Mouse (Mus musculus) forebrain, embryonic 13.5 days (tissue): ENCODE measurements around the gene Abhd12b. TPM values are rescaled to one million over a fixed set of nuclear protein-coding genes. Genes with fewer than 3 reads are reported as not detected.
"Not testable (repeated sequence)": the region's sequence is repeated elsewhere in the genome, so short reads cannot be mapped to it uniquely, and the experiment has no call there.

ENCODE experiments used
- ATAC-seq: fragments of 200-750 bp; cut with Nextera tagmentation; 2 replicates; pipeline ENCODE4 v1.8.0; 2017
- H3K27ac ChIP-seq: fragments of 300-500 bp; sonication (generic); 2 replicates; pipeline ENCODE4 v1.5.1; 2015; ENCODE audit warnings: inconsistent platforms, mild to moderate bottlenecking, moderate library complexity
- H3K27me3 ChIP-seq: fragments of 300-500 bp; sonication (generic); 2 replicates; pipeline ENCODE4 v1.6.1; 2015; ENCODE audit warnings: mild to moderate bottlenecking, inconsistent platforms
- H3K36me3 ChIP-seq: fragments of 300-500 bp; sonication (generic); 2 replicates; pipeline ENCODE4 v1.6.1; 2015; ENCODE audit warnings: mild to moderate bottlenecking, inconsistent platforms; ENCODE audit not compliant: poor library complexity, severe bottlenecking
- H3K4me1 ChIP-seq: fragments of 300-500 bp; sonication (generic); 2 replicates; pipeline ENCODE4 v1.6.1; 2015; ENCODE audit warnings: inconsistent platforms
- H3K4me2 ChIP-seq: fragments of 300-500 bp; sonication (generic); 2 replicates; pipeline ENCODE4 v1.6.1; 2015; ENCODE audit warnings: inconsistent platforms, mild to moderate bottlenecking, moderate library complexity
- H3K4me3 ChIP-seq: fragments of 300-500 bp; sonication (generic); 2 replicates; pipeline ENCODE4 v1.5.1; 2015; ENCODE audit warnings: mild to moderate bottlenecking, inconsistent platforms
- H3K9ac ChIP-seq: fragments of 300-500 bp; sonication (generic); 2 replicates; pipeline ENCODE4 v1.6.1; 2015; ENCODE audit warnings: mild to moderate bottlenecking, inconsistent platforms
- H3K9me3 ChIP-seq: fragments of 300-500 bp; sonication (generic); replicated peaks from 2 replicates; pipeline ENCODE4 v1.6.1; 2016; ENCODE audit warnings: inconsistent platforms
- WGBS: fragments of 180-500 bp; shearing (Covaris S2); methylation state at CpG from one replicate; pipeline ENCODE4 v1.1.7; 2015; 5-methylcytosine and 5-hydroxymethylcytosine counted together
- polyA plus RNA-seq: library from polyadenylated mRNA; unstranded; fragments of >200 nt; fragmentation: Nextera tagmentation; extraction: Ambion mirVana; gene quantifications from 2 replicates; pipeline ENCODE4 v1.2.1, GENCODE M21; 2015

Gene Abhd12b
- polyA plus RNA-seq, 1 experiment from 2014 or later: not detected

DNA sequence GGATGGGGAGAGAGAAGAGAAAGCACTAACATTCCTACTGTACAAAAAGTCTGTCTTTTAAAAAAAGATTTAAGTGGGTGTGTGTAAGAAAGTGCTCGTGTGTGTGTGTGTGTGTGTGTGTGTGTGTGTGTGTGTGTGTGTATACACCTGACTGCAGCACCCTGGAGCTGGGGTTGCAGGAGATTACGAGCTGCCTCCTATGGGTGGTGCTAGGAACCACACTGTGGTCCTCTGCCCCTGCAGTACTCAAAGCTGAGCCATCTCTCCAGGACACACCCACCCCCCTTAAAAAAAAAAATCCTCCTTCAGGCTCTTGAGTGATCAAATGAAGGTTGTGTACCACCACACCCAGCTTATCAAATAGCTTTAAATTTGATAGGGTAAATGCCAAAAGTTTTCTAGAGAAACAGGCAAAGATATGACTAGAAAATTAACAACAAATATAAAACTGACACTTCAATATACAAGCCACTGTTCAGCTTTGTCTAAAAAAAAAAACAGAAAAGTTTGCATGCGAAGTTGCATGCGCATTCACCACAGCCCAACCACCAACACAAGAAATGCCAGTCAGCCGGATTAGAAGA lies 12.9 kb upstream of the Abhd12b start:
- no peak for ATAC-seq
- Histone ChIP-seq H3K9me3 (no peaks in the 10 kb centered on the region), H3K4me2 (no peak overlapping the region), H3K27ac (no peak overlapping the region), H3K4me3 (no peak overlapping the region), H3K27me3 (no peaks in the 10 kb centered on the region; the same call in 1 of the 2 replicates), H3K9ac (no peak overlapping the region), H3K4me1 (no peaks in the 10 kb centered on the region), H3K36me3 (no peaks in the 10 kb centered on the region)
- 90% methylated on average over 5 of the region's 5 CpGs for WGBS

DNA sequence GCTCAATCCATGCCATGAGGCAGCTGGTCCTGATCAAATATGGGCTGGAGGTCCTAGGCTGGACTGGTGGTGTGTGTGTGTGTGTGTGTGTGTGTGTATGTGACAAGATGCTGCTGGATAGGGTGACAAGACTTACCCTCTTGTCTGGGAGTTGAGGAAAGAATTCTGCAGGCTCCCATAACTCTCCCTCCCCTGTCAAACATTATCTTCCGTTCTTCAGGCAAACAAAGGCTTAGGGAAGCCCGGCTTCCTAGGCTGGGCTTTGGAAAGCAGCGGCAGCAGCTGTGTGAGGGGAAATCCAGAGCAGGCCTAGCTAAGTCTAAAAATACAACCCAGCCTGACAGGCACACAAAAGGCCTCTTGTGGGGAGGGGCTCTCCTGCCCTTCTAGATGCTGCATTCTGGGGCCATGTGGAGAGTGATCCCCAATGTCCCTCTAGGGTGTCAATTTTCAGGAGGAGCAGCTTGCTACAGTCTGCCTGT lies 9.8 kb upstream of the Abhd12b start:
- not testable (repeated sequence) for H3K27ac ChIP-seq

DNA sequence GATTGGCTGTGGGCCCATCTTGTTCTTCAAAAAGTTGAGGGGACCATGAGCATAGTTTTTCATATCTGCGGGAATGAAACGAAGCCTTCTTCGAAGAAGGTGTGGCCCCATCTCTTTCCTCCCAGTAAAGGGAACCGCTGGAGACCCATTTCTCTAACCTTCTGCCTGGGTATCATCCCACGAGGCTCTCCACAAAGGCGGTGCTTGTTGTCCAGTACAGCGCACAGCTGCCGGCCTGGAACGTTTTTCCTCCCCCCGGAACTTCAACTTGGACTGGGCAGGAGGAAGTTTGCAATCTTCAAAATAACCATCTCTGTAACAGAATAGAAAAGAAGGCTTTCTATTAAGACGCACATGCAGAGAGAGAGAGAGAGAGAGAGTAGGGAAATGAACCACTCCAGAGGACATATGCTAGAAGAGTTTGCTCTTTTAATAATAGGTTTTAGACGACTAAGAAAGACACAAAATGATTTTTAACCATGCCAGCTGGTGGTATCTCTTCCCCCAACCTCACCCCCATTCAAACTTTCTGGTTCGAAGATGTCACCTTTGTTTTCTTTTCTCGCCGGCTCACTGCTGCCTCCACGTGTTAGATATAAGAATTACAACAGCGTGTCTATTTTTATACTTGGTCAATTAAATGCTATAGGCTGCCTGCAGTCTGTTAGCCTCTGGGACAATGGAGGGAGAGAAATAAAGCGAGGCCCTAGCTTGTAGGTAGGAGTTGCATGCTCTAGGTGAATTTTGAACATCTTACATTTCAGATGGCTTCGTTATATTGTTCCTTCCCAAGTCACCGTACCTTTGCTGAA lies 9.1 kb upstream of the Abhd12b start:
- H3K27ac ChIP-seq: no peak overlapping the region
- ATAC-seq: peak; percentile 56; the same call in 1 of the 2 replicates
- 50% methylated on average over 20 of the region's 20 CpGs for WGBS

More for the DNA sequence above, 9.8 kb upstream of the Abhd12b start:
- not testable (repeated sequence) for ATAC-seq, H3K9me3 ChIP-seq, H3K4me3 ChIP-seq, H3K27me3 ChIP-seq, H3K4me2 ChIP-seq, H3K36me3 ChIP-seq, H3K9ac ChIP-seq, H3K4me1 ChIP-seq
- 29% methylated on average over 3 of the region's 3 CpGs for WGBS

GRCm38 (mm10) chr12:70145586-70145985 lies 8.4 kb upstream of the Abhd12b start:
- WGBS: 91% methylated on average over 6 of the region's 6 CpGs
- Histone ChIP-seq H3K9ac (no peak overlapping the region), H3K27ac (no peak overlapping the region), H3K4me3 (no peak overlapping the region), H3K27me3 (no peaks in the 10 kb centered on the region; the same call in 1 of the 2 replicates), H3K36me3 (no peaks in the 10 kb centered on the region), H3K4me1 (peaks cover 10% of the 10 kb centered on the region; the same call in 1 of the 2 replicates), H3K9me3 (no peaks in the 10 kb centered on the region), H3K4me2 (no peak overlapping the region)
- ATAC-seq: no peak

More for the DNA sequence above, 9.1 kb upstream of the Abhd12b start:
- Histone ChIP-seq H3K4me2 (no peak overlapping the region), H3K36me3 (no peaks in the 10 kb centered on the region), H3K27me3 (no peaks in the 10 kb centered on the region; the same call in 1 of the 2 replicates), H3K4me3 (no peak overlapping the region), H3K4me1 (peaks cover 10% of the 10 kb centered on the region; the same call in 1 of the 2 replicates), H3K9ac (no peak overlapping the region), H3K9me3 (no peaks in the 10 kb centered on the region)

DNA sequence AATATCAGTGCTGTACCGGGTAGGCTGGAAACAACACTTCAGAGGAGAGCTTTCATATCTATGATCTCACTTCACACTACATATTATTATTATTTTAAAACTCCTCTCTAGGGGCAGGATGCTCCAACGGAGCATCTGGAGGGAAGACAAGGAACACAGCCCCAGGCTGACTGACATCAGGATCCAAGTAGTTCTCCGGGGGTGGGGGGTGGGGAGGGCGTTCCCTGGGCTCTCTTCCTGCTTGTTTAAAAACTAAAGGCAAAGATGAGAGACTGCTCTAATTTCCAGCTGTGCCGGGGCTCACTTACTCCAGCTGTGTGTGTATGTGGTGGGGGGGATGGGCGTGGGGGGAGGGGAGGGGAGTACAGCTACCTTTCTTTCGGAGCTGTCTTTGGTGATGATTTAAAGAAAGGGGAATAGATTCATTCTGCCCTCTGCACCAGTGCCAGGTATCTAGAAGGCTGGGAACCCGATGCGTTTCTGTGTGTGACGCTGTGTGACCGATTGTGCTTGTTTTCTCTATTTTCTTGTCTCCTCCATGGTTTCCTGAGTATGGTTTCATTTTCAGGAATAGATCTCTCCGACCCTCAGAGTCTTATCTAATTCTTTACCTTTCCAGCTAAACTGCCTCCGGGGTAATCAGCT lies 5.8 kb upstream of the Abhd12b start:
- H3K36me3 ChIP-seq: no peaks in the 10 kb centered on the region
- H3K27ac ChIP-seq: 0 out of 2 replicates have a peak overlapping the region, but pooled peaks have one; percentile 10
- H3K4me1 ChIP-seq: peaks cover 10% of the 10 kb centered on the region; the same call in 1 of the 2 replicates
- no peaks in the 10 kb centered on the region for H3K9me3 ChIP-seq
- WGBS: 12% methylated on average over 13 of the region's 13 CpGs
- peak overlapping the region; percentile 37 for H3K4me2 ChIP-seq
- no peak for ATAC-seq
- H3K27me3 ChIP-seq: no peaks in the 10 kb centered on the region
- no peak overlapping the region for H3K9ac ChIP-seq
- H3K4me3 ChIP-seq: no peak overlapping the region

DNA sequence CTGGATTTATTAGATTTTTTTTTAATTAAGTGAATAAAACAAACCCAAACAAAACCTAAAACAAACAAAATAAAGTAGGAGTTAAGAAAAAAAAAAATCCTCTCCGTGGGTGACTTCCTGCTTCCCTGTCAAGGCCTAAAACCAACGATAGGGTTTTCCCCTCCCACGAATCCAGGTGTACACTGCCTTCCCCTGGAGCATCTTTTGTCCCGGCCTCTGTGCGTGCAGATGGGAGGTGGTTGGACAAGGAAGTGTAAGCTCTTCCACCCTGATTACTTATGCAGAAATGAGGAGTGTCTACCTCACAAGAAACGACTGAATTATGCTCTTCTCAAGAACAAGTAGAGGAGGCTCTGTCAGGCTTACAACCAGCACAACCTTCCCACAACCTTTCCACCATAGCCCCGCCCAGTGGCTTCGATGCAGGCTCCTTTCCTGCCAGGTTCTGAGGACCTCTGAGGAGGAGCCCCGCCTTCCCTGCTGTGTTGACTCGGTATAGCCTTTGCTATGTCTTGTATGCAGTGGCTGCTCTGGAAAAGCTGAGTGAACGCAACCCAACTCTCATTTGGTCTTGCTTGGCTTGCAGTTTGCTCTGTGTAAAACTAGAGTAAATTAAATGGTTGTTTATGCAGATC lies 5.2 kb upstream of the Abhd12b start:
- no peaks in the 10 kb centered on the region for H3K27me3 ChIP-seq
- WGBS: 16% methylated on average over 11 of the region's 11 CpGs
- no peaks in the 10 kb centered on the region for H3K9me3 ChIP-seq
- H3K27ac ChIP-seq: 0 out of 2 replicates have a peak overlapping the region, but pooled peaks have one; percentile 10
- no peak overlapping the region for H3K4me3 ChIP-seq
- peak overlapping the region; percentile 37 for H3K4me2 ChIP-seq
- H3K9ac ChIP-seq: no peak overlapping the region
- peak; percentile 48 for ATAC-seq
- H3K4me1 ChIP-seq: peaks cover 10% of the 10 kb centered on the region; the same call in 1 of the 2 replicates
- no peaks in the 10 kb centered on the region for H3K36me3 ChIP-seq

GRCm38 (mm10) chr12:70156222-70156621 lies 2.3 kb downstream of the Abhd12b start:
- H3K4me3 ChIP-seq: no peak overlapping the region
- no peaks in the 10 kb centered on the region for H3K9me3 ChIP-seq
- H3K4me2 ChIP-seq: no peak overlapping the region
- 69% methylated on average over 6 of the region's 6 CpGs for WGBS
- no peaks in the 10 kb centered on the region for H3K4me1 ChIP-seq
- H3K27ac ChIP-seq: no peak overlapping the region
- H3K27me3 ChIP-seq: no peaks in the 10 kb centered on the region
- H3K9ac ChIP-seq: no peak overlapping the region
- ATAC-seq: no peak
- no peaks in the 10 kb centered on the region for H3K36me3 ChIP-seq

- Histone ChIP-seq H3K36me3 (no peaks in the 10 kb centered on the region), H3K4me3 (no peak overlapping the region), H3K9me3 (no peaks in the 10 kb centered on the region), H3K27ac (no peak overlapping the region), H3K9ac (no peak overlapping the region), H3K4me1 (no peaks in the 10 kb centered on the region), H3K4me2 (no peak overlapping the region), H3K27me3 (no peaks in the 10 kb centered on the region)
- ATAC-seq: no peak
- 48% methylated on average over 5 of the region's 5 CpGs for WGBS
Measured at GRCm38 (mm10) chr12:70157292-70158066, 3.5 kb downstream of the Abhd12b start.

GRCm38 (mm10) chr12:70161057-70161456 lies 7.1 kb downstream of the Abhd12b start:
- ATAC-seq: no peak
- WGBS: 87% methylated on average over 5 of the region's 5 CpGs
- Histone ChIP-seq H3K4me2 (no peak overlapping the region), H3K36me3 (no peaks in the 10 kb centered on the region), H3K9ac (no peak overlapping the region), H3K9me3 (no peaks in the 10 kb centered on the region), H3K27me3 (no peaks in the 10 kb centered on the region), H3K4me1 (no peaks in the 10 kb centered on the region), H3K4me3 (no peak overlapping the region), H3K27ac (no peak overlapping the region)

DNA sequence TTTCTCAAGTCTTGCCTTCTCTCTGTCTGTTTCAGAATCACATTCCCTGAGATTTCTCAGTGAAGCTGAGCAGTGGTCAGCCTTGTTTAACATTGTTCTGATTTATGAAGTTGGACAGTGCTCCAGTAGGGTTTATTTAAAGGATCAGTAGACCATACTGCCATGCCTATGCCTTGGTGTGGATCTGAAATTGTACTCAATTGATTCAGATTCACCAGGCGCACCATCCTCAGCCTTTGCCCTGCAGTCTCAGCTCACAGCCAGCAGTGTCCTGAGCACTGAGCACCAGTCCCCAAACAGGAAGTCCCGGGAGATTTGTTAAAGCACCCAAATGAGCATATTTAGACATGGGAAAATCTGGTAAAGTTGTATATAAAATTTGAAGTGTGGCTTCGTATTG lies 10.8 kb downstream of the Abhd12b start:
- Histone ChIP-seq H3K9me3 (no peaks in the 10 kb centered on the region), H3K36me3 (no peaks in the 10 kb centered on the region), H3K27ac (no peak overlapping the region), H3K9ac (no peak overlapping the region), H3K27me3 (no peaks in the 10 kb centered on the region), H3K4me2 (no peak overlapping the region), H3K4me3 (no peak overlapping the region), H3K4me1 (no peaks in the 10 kb centered on the region)
- WGBS: 89% methylated on average over 3 of the region's 3 CpGs
- ATAC-seq: no peak

GRCm38 (mm10) chr12:70167950-70168349 lies 14.0 kb downstream of the Abhd12b start:
- no peak for ATAC-seq
- no peaks in the 10 kb centered on the region for H3K27me3 ChIP-seq
- no peaks in the 10 kb centered on the region for H3K36me3 ChIP-seq
- H3K4me2 ChIP-seq: no peak overlapping the region
- H3K4me1 ChIP-seq: no peaks in the 10 kb centered on the region
- no peak overlapping the region for H3K27ac ChIP-seq
- H3K4me3 ChIP-seq: no peak overlapping the region
- 88% methylated on average over 4 of the region's 4 CpGs for WGBS
- no peaks in the 10 kb centered on the region for H3K9me3 ChIP-seq
- H3K9ac ChIP-seq: no peak overlapping the region
